Mouse (Mus musculus) heart, postnatal 0 days (tissue): Measurements from ENCODE around the gene Gxylt2. TPM values are rescaled to one million over a fixed set of nuclear protein-coding genes. Genes with fewer than 3 reads are reported as not detected.

ENCODE experiments used
- ATAC-seq: fragments of 200-750 bp; cut with Nextera tagmentation; 2 replicates; pipeline ENCODE4 v1.8.0; 2017; ENCODE audit warnings: low read depth, moderate number of reproducible peaks, moderate library complexity; ENCODE audit not compliant: insufficient read depth
- DNase-seq: peaks from one replicate; pipeline ENCODE4 v3.0.0-alpha.2; 2016; ENCODE audit warnings: low spot score
- H3K27ac ChIP-seq: fragments of 300-500 bp; sonication (generic); 2 replicates; pipeline ENCODE4 v1.5.1; 2014; ENCODE audit warnings: low read depth, mild to moderate bottlenecking
- H3K27me3 ChIP-seq: fragments of 300-500 bp; sonication (generic); 2 replicates; pipeline ENCODE4 v1.6.1; 2014; ENCODE audit warnings: low read length, mixed read lengths; ENCODE audit not compliant: control insufficient read depth, insufficient read depth
- H3K36me3 ChIP-seq: fragments of 300-500 bp; sonication (generic); replicated peaks from 2 replicates; pipeline ENCODE4 v1.6.1; 2014; ENCODE audit warnings: low read length, mixed read lengths; ENCODE audit not compliant: control insufficient read depth, insufficient read depth
- H3K4me1 ChIP-seq: fragments of 300-500 bp; sonication (generic); 2 replicates; pipeline ENCODE4 v1.6.1; 2014; ENCODE audit warnings: antibody characterized with exemption; ENCODE audit not compliant: control insufficient read depth, insufficient read depth
- H3K4me2 ChIP-seq: fragments of 300-500 bp; sonication (generic); 2 replicates; pipeline ENCODE4 v1.6.1; 2014; ENCODE audit warnings: low read depth, mild to moderate bottlenecking, low read length, moderate library complexity
- H3K4me3 ChIP-seq: fragments of 300-500 bp; sonication (generic); 2 replicates; pipeline ENCODE4 v1.5.1; 2014; ENCODE audit warnings: low read depth, low read length
- H3K9ac ChIP-seq: fragments of 300-500 bp; sonication (generic); replicated peaks from 2 replicates; pipeline ENCODE4 v1.6.1; 2014; ENCODE audit warnings: low read depth, low read length, mixed read lengths
- H3K9me3 ChIP-seq: fragments of 300-500 bp; sonication (generic); replicated peaks from 2 replicates; pipeline ENCODE4 v1.6.1; 2016; ENCODE audit warnings: low read length; ENCODE audit not compliant: control insufficient read depth
- CTCF ChIP-seq: IDR thresholded peaks from 2 replicates; pipeline ENCODE4 v1.5.1; 2016; ENCODE audit warnings: antibody characterized with exemption, control low read depth, low read depth
- EP300 ChIP-seq: IDR thresholded peaks from 2 replicates; pipeline ENCODE4 v1.6.1; 2016; ENCODE audit warnings: antibody characterized with exemption, low read depth
- WGBS: fragments of 180-500 bp; shearing (Covaris S2); extraction: QIAGEN DNeasy Blood & Tissue Kit; methylation state at CpG from one replicate; pipeline ENCODE4 v1.1.7; 2014; 5-methylcytosine and 5-hydroxymethylcytosine counted together
- polyA plus RNA-seq: library from polyadenylated mRNA; unstranded; fragments of >200 nt; fragmentation: Nextera tagmentation; extraction: Ambion mirVana; gene quantifications from 2 replicates; pipeline ENCODE4 v1.2.1, GENCODE M21; 2015
- total RNA-seq: library from RNA; depleted of rRNA; stranded (reverse); fragments of >200 nt; gene quantifications from 2 replicates; pipeline ENCODE4 v1.2.3, GENCODE M21; 2014; ENCODE audit warnings: low replicate concordance

Gxylt2 gene
- total and polyA plus RNA-seq, 2 experiments from 2014 or later = 2.4 to 4.8 TPM

DNA sequence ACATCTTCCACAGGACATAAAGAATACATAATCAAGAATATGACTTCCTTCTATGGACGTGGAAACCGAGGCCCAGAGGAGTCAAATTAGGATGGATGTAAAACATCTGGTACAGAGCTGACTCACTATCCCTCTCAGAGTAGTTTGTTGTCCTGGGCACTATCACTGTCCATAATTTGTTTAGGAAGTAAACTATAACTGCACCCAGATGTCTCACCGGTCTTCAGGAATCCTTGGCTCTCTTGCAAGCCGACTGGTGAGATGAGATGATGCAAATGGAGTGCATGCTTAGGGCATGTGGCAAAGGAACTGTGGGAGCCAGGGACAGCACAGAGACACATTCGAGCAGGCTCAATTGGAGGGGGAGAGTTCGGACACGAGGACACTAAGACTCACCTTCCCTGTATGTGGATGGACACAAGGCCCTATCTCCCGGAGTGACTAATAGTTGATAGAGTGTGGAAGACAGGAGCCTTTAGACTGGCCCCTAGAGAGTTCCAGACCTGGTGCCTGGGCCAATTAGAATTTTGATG, 10.8 kb downstream of the Gxylt2 start:
- ATAC-seq (no peak), DNase-seq (no peak)
- no peaks in the 10 kb centered on the region for H3K9me3 ChIP-seq
- no peak overlapping the region for H3K4me2 ChIP-seq
- TF ChIP-seq CTCF = no peak
- TF ChIP-seq EP300 = no peak
- H3K27ac ChIP-seq = no peak overlapping the region
- WGBS = 66% methylated on average over 8 of the region's 8 CpGs
- no peaks in the 10 kb centered on the region for H3K4me1 ChIP-seq
- no peaks in the 10 kb centered on the region for H3K36me3 ChIP-seq
- no peak overlapping the region for H3K9ac ChIP-seq
- no peaks in the 10 kb centered on the region for H3K27me3 ChIP-seq
- H3K4me3 ChIP-seq = no peak overlapping the region

DNA sequence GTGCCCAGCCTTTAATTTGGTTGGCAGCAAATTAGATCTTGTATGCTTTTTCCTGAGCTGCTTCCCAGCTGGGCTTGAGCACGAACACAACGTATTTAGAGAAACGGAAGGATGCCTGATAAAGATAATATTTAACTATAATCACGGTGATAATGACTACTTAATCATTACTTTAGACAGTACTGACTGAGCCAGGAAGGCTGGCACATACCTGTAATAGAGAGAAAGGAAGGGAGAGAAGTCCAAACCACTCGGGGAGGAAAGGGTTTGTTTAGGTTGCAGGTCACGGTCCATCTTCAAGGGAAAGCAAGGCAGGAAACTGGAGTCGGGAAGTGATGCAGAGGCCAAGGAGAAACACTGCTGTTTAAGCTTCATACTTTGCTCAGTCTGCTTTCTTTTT, 11.6 kb downstream of the Gxylt2 start:
- WGBS = 47% methylated on average over 7 of the region's 7 CpGs
- no peak for ATAC-seq
- Histone ChIP-seq H3K4me1 (no peaks in the 10 kb centered on the region), H3K27ac (no peak overlapping the region), H3K4me2 (no peak overlapping the region), H3K27me3 (no peaks in the 10 kb centered on the region), H3K9ac (no peak overlapping the region), H3K36me3 (no peaks in the 10 kb centered on the region), H3K9me3 (no peaks in the 10 kb centered on the region), H3K4me3 (no peak overlapping the region)
- TF ChIP-seq CTCF (no peak), EP300 (no peak)
- no peak for DNase-seq

- Histone ChIP-seq H3K9ac (no peak overlapping the region), H3K4me1 (no peaks in the 10 kb centered on the region), H3K36me3 (no peaks in the 10 kb centered on the region), H3K4me2 (no peak overlapping the region), H3K9me3 (no peaks in the 10 kb centered on the region), H3K27me3 (no peaks in the 10 kb centered on the region), H3K4me3 (no peak overlapping the region), H3K27ac (no peak overlapping the region)
- no peak for TF ChIP-seq CTCF
- TF ChIP-seq EP300 = no peak
- DNase-seq = no peak
- 68% methylated on average over 8 of the region's 8 CpGs for WGBS
- ATAC-seq = no peak
Observed at GRCm38 (mm10) chr6:100716817-100717216, 12.3 kb downstream of the Gxylt2 start.

GRCm38 (mm10) chr6:100720098-100720501, 15.6 kb downstream of the Gxylt2 start:
- Histone ChIP-seq H3K9me3 (no peaks in the 10 kb centered on the region), H3K4me3 (no peak overlapping the region), H3K9ac (no peak overlapping the region), H3K36me3 (no peaks in the 10 kb centered on the region), H3K27me3 (no peaks in the 10 kb centered on the region), H3K4me2 (no peak overlapping the region), H3K27ac (no peak overlapping the region), H3K4me1 (no peaks in the 10 kb centered on the region)
- TF ChIP-seq CTCF (no peak), EP300 (no peak)
- 68% methylated on average over 6 of the region's 6 CpGs for WGBS
- no peak for ATAC-seq
- DNase-seq = no peak

- ATAC-seq (no peak), DNase-seq (no peak)
- WGBS = 23% methylated on average over 17 of the region's 17 CpGs
- H3K4me2 ChIP-seq = no peak overlapping the region
- H3K27me3 ChIP-seq = no peaks in the 10 kb centered on the region
- no peak overlapping the region for H3K4me3 ChIP-seq
- no peaks in the 10 kb centered on the region for H3K36me3 ChIP-seq
- no peak overlapping the region for H3K9ac ChIP-seq
- TF ChIP-seq EP300 = no peak
- no peak for TF ChIP-seq CTCF
- no peaks in the 10 kb centered on the region for H3K4me1 ChIP-seq
- H3K27ac ChIP-seq = no peak overlapping the region
- no peaks in the 10 kb centered on the region for H3K9me3 ChIP-seq
Observed at GRCm38 (mm10) chr6:100720882-100721721, 16.6 kb downstream of the Gxylt2 start.

DNA sequence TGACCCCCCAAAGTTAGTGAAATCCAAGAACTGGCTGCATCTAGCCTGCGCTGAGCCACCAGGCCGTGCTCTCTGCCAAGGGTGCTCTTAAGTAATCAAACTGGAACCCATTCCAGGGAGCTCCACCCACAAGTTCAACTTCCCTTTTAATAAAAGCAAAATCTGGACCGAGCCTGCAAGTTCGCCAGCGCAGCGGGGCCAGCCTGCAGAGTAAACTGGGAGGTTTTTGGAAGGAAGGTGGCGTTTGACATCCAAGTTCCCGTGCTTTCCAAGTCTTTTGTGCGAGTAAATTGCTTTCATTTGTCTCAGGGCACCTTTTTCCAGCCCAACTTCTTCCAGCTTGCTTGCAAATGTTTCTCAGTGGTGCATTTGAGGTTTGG, 27.5 kb downstream of the Gxylt2 start:
- H3K27me3 ChIP-seq = no peaks in the 10 kb centered on the region
- ATAC-seq (peak; percentile 53; the same call in 1 of the 2 replicates), DNase-seq (peak; percentile 28)
- H3K9me3 ChIP-seq = no peaks in the 10 kb centered on the region
- no peaks in the 10 kb centered on the region for H3K4me1 ChIP-seq
- WGBS = 63% methylated on average over 9 of the region's 9 CpGs
- no peak overlapping the region for H3K4me3 ChIP-seq
- TF ChIP-seq EP300 = no peak
- no peak for TF ChIP-seq CTCF
- H3K4me2 ChIP-seq = 0 out of 2 replicates have a peak overlapping the region, but pooled peaks have one; percentile 9
- H3K9ac ChIP-seq = no peak overlapping the region
- no peaks in the 10 kb centered on the region for H3K36me3 ChIP-seq
- no peak overlapping the region for H3K27ac ChIP-seq
